Mouse (Mus musculus) forebrain, embryonic 15.5 days (tissue): ENCODE data around the gene Zfc3h1. TPM values are rescaled to one million over a fixed set of nuclear protein-coding genes. Genes with fewer than 3 reads are reported as not detected.

Experiments used
- ATAC-seq: fragments of 200-750 bp; cut with Nextera tagmentation; replicated peaks from 2 replicates; pipeline ENCODE4 v1.8.0; 2017; ENCODE audit warnings: mild to moderate bottlenecking, moderate TSS enrichment, moderate library complexity
- H3K27ac ChIP-seq: fragments of 300-500 bp; sonication (generic); replicated peaks from 2 replicates; pipeline ENCODE4 v1.5.1; 2015; ENCODE audit warnings: mild to moderate bottlenecking, inconsistent platforms
- H3K27me3 ChIP-seq: fragments of 300-500 bp; sonication (generic); 2 replicates; pipeline ENCODE4 v1.6.1; 2015; ENCODE audit warnings: inconsistent platforms
- H3K36me3 ChIP-seq: fragments of 300-500 bp; sonication (generic); 2 replicates; pipeline ENCODE4 v1.6.1; 2015; ENCODE audit warnings: mild to moderate bottlenecking, inconsistent platforms
- H3K4me1 ChIP-seq: fragments of 300-500 bp; sonication (generic); 2 replicates; pipeline ENCODE4 v1.6.1; 2015; ENCODE audit warnings: inconsistent platforms
- H3K4me2 ChIP-seq: fragments of 300-500 bp; sonication (generic); replicated peaks from 2 replicates; pipeline ENCODE4 v1.6.1; 2015; ENCODE audit warnings: mild to moderate bottlenecking, inconsistent platforms
- H3K4me3 ChIP-seq: fragments of 300-500 bp; sonication (generic); 2 replicates; pipeline ENCODE4 v1.5.1; 2015; ENCODE audit warnings: mild to moderate bottlenecking, inconsistent platforms
- H3K9ac ChIP-seq: fragments of 300-500 bp; sonication (generic); replicated peaks from 2 replicates; pipeline ENCODE4 v1.6.1; 2015; ENCODE audit warnings: mild to moderate bottlenecking, inconsistent platforms
- H3K9me3 ChIP-seq: fragments of 300-500 bp; sonication (generic); 2 replicates; pipeline ENCODE4 v1.6.1; 2016; ENCODE audit warnings: inconsistent platforms
- WGBS: fragments of 180-500 bp; shearing (Covaris S2); methylation state at CpG from one replicate; pipeline ENCODE4 v1.1.7; 2015; ENCODE audit warnings: mixed read lengths; 5-methylcytosine and 5-hydroxymethylcytosine counted together
- polyA plus RNA-seq: library from polyadenylated mRNA; unstranded; fragments of >200 nt; fragmentation: Nextera tagmentation; extraction: Ambion mirVana; gene quantifications from 2 replicates; pipeline ENCODE4 v1.2.1, GENCODE M21; 2015

Gene Zfc3h1
- polyA plus RNA-seq, 1 experiment from 2014 or later, result 18.6 TPM

DNA sequence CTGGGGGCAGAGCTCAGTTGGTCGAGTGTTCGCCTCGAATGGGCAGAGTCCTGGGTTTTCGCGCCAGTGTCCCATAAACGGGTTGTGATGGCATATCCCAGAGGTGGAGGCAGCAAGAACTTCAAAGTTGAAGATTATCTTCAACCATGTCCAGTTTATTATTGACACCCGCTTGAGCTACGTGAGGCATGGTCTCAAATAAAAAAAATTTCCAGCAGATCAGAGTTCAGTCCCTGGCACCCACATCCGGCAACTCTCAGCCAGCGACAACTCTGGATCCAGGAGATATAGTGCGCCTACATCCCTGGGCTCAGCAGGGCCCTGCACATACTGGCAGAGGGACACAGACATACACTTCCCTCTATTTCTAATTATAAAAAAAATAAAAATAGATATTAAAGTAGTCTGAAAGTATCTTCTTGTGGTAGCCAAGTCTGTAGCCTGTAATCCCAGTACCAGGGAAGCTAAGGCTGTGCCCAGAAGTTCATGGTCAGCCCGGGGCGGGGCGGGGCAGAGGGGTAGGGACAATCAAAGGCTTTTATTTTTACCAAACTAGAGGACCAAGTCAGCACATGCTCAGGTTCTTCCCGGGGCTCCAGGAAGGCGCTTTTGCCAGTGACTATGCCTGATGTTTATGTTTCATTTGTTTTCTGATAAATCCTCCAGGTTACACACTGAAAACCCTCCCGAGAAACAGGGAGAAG lies 26.4 kb upstream of the Zfc3h1 start:
- Histone ChIP-seq H3K4me3 (no peak overlapping the region), H3K36me3 (peaks cover 20% of the 10 kb centered on the region), H3K27me3 (no peaks in the 10 kb centered on the region), H3K9ac (no peak overlapping the region), H3K4me1 (peaks cover 28% of the 10 kb centered on the region), H3K9me3 (no peaks in the 10 kb centered on the region), H3K4me2 (no peak overlapping the region), H3K27ac (no peak overlapping the region)
- WGBS, result 94% methylated on average over 17 of the region's 17 CpGs
- ATAC-seq, result no peak

DNA sequence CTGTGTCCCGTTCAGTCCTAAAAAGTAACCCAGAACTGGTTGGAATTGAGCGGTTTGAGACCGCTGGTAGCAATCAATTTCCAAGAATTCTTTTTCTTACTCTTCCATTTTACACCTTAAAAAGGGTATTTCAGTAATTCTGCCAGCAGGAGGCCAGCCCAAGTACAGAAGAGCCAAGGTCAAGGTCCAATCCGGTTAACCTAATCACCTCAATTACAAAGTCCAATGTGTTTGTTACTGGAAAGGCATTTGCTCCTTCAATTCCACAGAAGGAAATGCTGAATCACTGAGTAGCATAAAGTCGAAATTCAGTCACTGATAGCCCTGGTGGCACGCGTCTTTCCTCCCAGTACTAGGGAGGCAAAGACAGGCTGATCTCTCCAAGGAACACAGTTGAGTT lies 25.7 kb upstream of the Zfc3h1 start:
- Histone ChIP-seq H3K4me1 (peaks cover 28% of the 10 kb centered on the region), H3K4me3 (no peak overlapping the region), H3K36me3 (peaks cover 20% of the 10 kb centered on the region), H3K4me2 (no peak overlapping the region), H3K9ac (no peak overlapping the region), H3K27ac (no peak overlapping the region), H3K27me3 (no peaks in the 10 kb centered on the region), H3K9me3 (no peaks in the 10 kb centered on the region)
- 93% methylated on average over 7 of the region's 7 CpGs for WGBS
- ATAC-seq, result no peak

DNA sequence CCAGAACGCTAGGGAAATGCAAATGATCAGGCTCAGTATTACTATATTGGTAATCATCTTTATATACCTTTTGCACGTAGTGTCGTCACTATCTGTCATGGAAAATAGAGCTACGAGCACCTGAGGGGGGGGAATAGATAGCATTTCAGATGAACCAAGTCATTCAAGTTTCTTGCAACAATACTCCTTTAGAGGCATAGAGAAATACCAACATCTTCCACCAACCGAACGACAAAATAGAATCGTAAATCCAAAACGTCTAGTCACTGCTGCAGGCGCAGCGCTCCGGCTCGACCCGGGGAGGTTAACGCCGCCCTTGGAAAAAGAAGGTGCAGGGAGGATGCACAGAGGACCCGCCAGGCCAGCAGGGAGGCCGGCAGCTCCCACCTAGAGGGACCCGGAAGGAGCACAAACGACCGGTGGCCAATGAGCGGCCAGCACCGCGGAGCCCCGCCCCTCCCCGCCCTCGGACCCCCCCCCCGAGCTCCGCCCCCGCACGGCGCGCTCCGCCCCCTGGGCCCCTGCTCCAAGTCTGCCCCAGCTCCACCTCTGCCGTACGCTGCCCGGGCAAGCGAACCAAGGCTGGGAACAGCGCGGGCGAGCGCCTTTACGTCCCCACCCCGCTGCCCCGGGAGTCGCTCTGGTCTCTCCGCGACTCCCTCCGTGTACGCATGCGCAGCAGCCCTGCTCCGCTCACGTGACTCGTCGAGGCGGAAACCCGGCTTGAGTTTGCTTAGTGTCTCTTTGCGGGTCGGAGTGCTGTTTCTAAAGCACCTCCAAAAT lies 22.7 kb upstream of the Zfc3h1 start, which contains the start of gene Tmem19:
Tmem19 (minus strand) TSS at position 662 of the 783 bp plus-strand sequence.
- Histone ChIP-seq H3K4me2 (peak within 1 kb of the TSS; percentile 74), H3K27ac (peak within 1 kb of the TSS; percentile 98), H3K27me3 (no peaks in the 10 kb centered on the region), H3K9ac (peak within 1 kb of the TSS; percentile 77), H3K4me1 (peaks cover 26% of the 10 kb centered on the region), H3K9me3 (no peaks in the 10 kb centered on the region), H3K4me3 (peak within 1 kb of the TSS; percentile 84), H3K36me3 (peaks cover 5% of the 10 kb centered on the region)
- peak; percentile 99 for ATAC-seq
- WGBS, result under 1% methylated on average over 50 of the region's 58 CpGs

DNA sequence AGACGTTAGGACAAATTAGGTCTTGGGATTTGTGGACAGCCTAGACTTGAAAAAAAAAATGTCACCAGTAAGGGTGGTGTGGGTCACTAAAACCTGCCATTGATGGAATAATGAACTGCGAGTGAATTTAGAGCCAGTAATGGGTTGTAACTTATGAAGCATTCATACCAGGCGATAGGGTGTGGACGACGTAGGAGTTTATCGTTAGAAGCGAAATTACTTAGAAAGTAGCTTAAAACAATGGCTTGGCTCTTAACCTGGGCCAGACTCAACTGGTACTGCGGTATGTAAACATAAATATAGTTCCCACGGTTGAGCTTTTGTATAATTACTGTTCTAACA lies 22.2 kb upstream of the Zfc3h1 start:
- 3% methylated on average over 9 of the region's 9 CpGs for WGBS

DNA sequence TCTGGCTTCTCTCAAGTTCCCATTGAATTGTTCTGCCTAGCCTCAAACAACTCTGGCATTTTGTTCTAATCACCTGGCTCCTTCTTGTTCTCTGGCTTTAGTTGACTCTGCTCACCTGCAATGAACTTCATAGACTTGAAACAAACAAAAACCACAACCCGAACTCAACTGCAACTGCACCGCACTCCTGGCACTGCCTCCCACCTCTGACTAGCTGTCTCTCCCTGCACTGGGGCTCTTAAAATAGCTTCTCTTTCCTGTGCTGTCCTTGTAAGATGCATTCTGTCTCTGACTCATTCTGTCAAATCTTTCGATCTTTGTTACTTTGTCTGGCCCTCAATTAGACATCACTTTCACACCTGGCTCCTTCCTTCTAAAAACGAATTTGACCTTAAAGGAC lies 21.6 kb upstream of the Zfc3h1 start:
- no peaks in the 10 kb centered on the region for H3K9me3 ChIP-seq
- H3K9ac ChIP-seq, result no peak overlapping the region
- ATAC-seq, result no peak
- H3K27me3 ChIP-seq, result no peaks in the 10 kb centered on the region
- WGBS, result 89% methylated on average over 4 of the region's 4 CpGs
- peaks cover 26% of the 10 kb centered on the region for H3K4me1 ChIP-seq
- peak overlapping the region; percentile 84; the same call in 1 of the 2 replicates for H3K4me3 ChIP-seq
- H3K4me2 ChIP-seq, result peak overlapping the region; percentile 74
- no peaks in the 10 kb centered on the region for H3K36me3 ChIP-seq
- H3K27ac ChIP-seq, result peak overlapping the region; percentile 98; the same call in 1 of the 2 replicates

More for the DNA sequence above, 22.2 kb upstream of the Zfc3h1 start:
- no peaks in the 10 kb centered on the region for H3K27me3 ChIP-seq
- H3K9me3 ChIP-seq, result no peaks in the 10 kb centered on the region
- peak overlapping the region; percentile 74 for H3K4me2 ChIP-seq
- no peak; the same call in 1 of the 2 replicates for ATAC-seq
- H3K4me1 ChIP-seq, result peaks cover 26% of the 10 kb centered on the region
- no peaks in the 10 kb centered on the region for H3K36me3 ChIP-seq
- H3K27ac ChIP-seq, result peak overlapping the region; percentile 98
- peak overlapping the region; percentile 84 for H3K4me3 ChIP-seq
- peak overlapping the region; percentile 77 for H3K9ac ChIP-seq

DNA sequence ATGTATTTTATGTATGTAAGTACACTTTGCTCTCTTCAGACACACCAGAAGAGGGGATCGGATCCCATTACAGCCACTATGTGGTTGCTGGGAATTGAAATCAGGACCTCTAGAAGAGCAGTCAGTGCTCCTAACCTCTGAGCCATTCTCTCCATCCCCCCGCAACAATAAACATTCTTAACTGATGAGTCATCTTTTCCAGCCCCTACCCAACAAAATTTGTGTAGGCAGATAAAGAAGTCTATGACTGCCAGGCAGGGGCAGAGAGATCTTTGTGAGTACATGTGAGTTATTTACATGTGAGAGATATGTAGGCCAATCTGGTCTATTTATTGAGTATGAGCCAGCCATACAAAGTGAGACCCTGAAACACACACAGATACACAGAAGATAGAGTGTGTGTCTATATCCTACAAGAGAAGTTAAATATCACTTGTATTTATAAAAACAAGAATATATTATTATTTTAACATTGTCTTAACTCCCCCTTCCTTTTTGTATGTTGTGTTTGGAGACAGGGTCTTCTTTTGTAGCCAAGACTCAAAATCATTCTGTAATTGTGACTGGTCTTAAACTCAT lies 3.2 kb upstream of the Zfc3h1 start:
- Histone ChIP-seq H3K27me3 (no peaks in the 10 kb centered on the region), H3K4me3 (no peak overlapping the region), H3K36me3 (no peaks in the 10 kb centered on the region), H3K4me2 (peak overlapping the region; percentile 69; the same call in 1 of the 2 replicates), H3K9ac (no peak overlapping the region), H3K4me1 (peaks cover 29% of the 10 kb centered on the region), H3K9me3 (no peaks in the 10 kb centered on the region), H3K27ac (no peak overlapping the region)
- 79% methylated on average over 2 of the region's 2 CpGs for WGBS
- no peak for ATAC-seq

DNA sequence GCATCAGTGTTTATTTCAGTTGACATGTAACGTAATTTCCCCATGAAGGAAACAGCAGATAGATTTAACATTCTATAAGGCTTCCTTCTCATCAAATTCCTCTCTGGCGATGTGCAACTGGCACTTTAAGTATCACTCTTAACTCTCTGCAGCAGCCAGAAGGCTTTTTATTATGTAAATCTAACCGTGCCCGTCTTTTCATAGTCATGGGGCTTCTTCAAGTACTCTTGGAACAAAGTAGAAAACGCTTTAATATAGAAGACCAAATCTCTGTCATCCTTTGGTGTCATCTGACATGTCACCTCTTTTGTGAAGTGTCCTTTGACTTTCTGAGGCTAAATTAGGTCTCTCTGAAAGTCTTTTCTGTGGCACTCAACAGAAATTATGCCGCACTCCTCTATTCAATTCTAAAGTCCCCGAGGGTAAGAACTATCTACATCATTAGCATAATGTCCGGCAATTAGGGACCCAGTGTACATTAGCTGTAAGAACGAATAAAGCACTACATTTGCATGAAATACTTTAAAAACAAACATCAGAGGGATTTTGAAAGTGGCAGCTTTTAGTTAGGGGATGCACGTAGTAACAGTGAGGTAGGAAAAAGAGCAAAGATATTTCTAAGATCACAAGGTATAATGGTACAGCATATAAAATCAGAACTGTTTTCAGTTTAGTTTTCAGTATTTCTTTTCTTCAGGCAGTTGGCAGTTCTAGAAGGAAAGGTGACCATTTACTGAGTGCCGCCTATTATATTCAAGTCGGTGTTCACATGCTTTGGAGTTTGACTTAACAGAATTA lies 1.7 kb upstream of the Zfc3h1 start:
- no peak for ATAC-seq
- H3K4me1 ChIP-seq, result peaks cover 41% of the 10 kb centered on the region
- no peaks in the 10 kb centered on the region for H3K27me3 ChIP-seq
- H3K9ac ChIP-seq, result peak overlapping the region; percentile 94
- peak overlapping the region; percentile 57 for H3K4me3 ChIP-seq
- no peaks in the 10 kb centered on the region for H3K36me3 ChIP-seq
- no peaks in the 10 kb centered on the region for H3K9me3 ChIP-seq
- peak overlapping the region; percentile 98 for H3K27ac ChIP-seq
- 5% methylated on average over 12 of the region's 12 CpGs for WGBS
- peak overlapping the region; percentile 69 for H3K4me2 ChIP-seq

DNA sequence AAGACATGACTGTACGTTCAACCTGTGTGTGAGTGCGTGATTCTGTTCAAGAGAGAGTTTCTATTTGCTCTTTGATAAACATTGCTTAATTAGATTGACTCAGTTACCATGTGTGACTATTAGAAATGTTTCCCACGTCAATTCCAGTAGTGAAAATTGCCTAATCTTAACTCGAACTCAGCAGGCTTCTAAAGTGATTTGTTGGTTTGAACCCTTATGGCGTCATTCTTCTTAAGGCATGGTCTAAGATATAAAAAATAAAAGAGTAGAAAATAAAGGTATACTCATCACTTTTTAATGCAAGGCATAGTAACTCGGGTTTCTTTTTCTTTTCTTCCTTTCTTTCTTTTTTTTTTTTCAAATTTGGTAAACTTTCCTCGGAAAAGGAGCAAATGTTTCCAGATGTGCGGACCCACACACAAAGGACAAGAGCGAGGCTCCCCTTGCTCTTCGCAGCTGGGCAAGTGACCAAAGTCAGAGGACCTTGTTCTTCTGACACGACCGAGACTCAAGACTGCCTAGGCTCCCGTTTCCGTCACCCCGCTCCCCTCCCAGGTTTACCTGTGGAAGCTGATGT lies 1.0 kb upstream of the Zfc3h1 start:
- peak overlapping the region; percentile 69 for H3K4me2 ChIP-seq

DNA sequence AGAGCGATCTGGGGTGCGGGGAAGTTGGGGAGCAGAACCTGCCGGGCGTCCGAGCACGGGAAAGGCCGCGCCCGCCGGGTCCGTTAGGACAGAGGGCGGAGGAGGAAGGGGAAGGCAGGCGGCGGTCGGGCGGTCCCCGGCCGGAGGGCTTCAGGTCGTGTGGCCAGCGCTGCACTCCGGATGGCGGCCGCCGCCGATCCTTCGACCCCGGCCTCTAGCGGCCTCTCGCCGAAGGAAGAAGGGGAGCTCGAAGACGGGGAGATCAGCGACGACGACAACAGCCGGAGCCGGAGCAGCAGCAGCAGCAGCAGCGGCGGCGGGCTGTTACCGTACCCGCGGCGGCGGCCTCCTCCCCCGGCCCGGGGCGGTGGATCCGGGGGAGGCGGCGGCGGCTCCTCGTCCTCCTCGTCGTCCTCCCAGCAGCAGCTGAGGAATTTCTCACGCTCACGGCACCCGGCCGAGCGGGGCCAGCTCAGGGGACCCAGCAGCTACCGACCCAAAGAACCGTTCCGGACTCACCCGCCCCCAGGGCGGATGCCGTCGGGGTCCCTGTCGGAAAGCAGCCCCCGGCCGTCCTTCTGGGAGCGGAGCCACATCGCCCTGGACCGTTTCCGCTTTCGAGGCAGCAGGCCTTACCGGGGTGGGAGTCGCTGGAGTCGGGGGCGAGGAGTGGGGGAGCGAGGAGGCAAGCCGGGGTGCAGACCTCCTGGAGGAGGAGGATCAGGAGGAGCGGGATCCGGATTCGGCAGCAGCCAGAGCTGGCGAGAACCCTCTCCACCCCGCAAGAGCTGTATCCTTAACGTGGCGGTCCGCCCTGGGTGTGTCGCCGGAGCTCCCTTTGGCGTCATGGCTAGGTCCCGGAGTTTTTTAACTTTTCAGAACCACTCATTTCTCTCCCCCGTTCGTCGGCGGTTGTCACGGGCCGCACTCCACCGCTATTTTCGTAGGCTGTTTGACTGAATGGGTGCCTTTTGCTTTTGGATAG lies 551 bp downstream of the Zfc3h1 start:
- peaks cover 54% of the 10 kb centered on the region for H3K4me1 ChIP-seq
- under 1% methylated on average over 96 of the region's 101 CpGs for WGBS
- peak overlapping the region; percentile 94 for H3K9ac ChIP-seq
- no peaks in the 10 kb centered on the region for H3K9me3 ChIP-seq
- peak overlapping the region; percentile 69 for H3K4me2 ChIP-seq
- no peak; the same call in 1 of the 2 replicates for ATAC-seq
- H3K27me3 ChIP-seq, result no peaks in the 10 kb centered on the region
- 0 out of 2 replicates have a peak, but pooled peaks cover 7% of the 10 kb centered on the region for H3K36me3 ChIP-seq
- H3K4me3 ChIP-seq, result peak overlapping the region; percentile 57
- H3K27ac ChIP-seq, result peak overlapping the region; percentile 98

More for the DNA sequence above, 1.0 kb upstream of the Zfc3h1 start:
- peak overlapping the region; percentile 94 for H3K9ac ChIP-seq
- H3K36me3 ChIP-seq, result no peaks in the 10 kb centered on the region
- peaks cover 48% of the 10 kb centered on the region for H3K4me1 ChIP-seq
- no peaks in the 10 kb centered on the region for H3K27me3 ChIP-seq
- no peak for ATAC-seq
- no peaks in the 10 kb centered on the region for H3K9me3 ChIP-seq
- peak overlapping the region; percentile 98 for H3K27ac ChIP-seq
- WGBS, result under 1% methylated on average over 15 of the region's 15 CpGs
- peak overlapping the region; percentile 57 for H3K4me3 ChIP-seq

DNA sequence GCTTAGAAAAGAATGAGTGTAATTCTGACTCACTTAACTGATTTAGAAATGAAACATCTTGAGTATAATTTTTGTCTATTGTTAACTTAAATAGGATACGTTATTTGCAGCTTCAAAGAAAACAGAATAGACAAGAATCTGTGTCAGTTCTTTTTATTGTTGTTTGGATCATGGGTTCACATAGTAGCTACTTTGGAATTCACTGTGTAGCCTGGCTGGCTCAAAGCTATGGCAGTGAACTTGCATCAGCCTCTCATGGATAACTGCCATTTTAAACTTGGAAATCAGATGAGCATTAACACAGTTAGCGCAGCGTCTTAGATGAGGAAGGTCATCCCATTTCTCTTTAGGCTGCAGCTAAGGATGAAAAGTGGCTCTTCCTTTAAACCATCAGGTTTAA lies 3.1 kb downstream of the Zfc3h1 start:
- peak overlapping the region; percentile 14; the same call in 1 of the 2 replicates for H3K4me2 ChIP-seq
- peaks cover 48% of the 10 kb centered on the region for H3K4me1 ChIP-seq
- no peak overlapping the region for H3K27ac ChIP-seq
- no peak for ATAC-seq
- H3K4me3 ChIP-seq, result 0 out of 2 replicates have a peak overlapping the region, but pooled peaks have one; percentile 3
- H3K27me3 ChIP-seq, result no peaks in the 10 kb centered on the region
- H3K9me3 ChIP-seq, result no peaks in the 10 kb centered on the region
- peaks cover 16% of the 10 kb centered on the region; the same call in 1 of the 2 replicates for H3K36me3 ChIP-seq
- no peak overlapping the region for H3K9ac ChIP-seq
- 85% methylated on average over 3 of the region's 3 CpGs for WGBS
